Mouse (Mus musculus) bone marrow macrophage, adult 2 months (primary cell): ENCODE data around the gene Mfsd2a.

Source experiments
- CTCF ChIP-seq: IDR thresholded peaks from 2 replicates; pipeline ENCODE4 v1.5.1; 2012; ENCODE audit warnings: low read depth, mild to moderate bottlenecking, low read length, moderate library complexity
- POLR2A ChIP-seq: IDR thresholded peaks from 2 replicates; pipeline ENCODE4 v1.6.1; 2012; ENCODE audit warnings: mild to moderate bottlenecking, low read depth, low read length, borderline replicate concordance

- peak; percentile 96 for TF ChIP-seq CTCF
- TF ChIP-seq POLR2A = no peak
Measured at GRCm38 (mm10) chr4:122944408-122944807, 16.6 kb downstream of the Mfsd2a start.
